ENCODE assay signal across 11 mouse cellular contexts in genomic region chr17:31793964-31794363, GRCm38 (mm10).
A peak's percentile ranks its signal among the peaks of the same experiment; 100 is the strongest.
DNase-seq lines count a peak whose midpoint lies in the region; ATAC-seq lines count a peak whose summit lies in the region.
"Had no signal": no experiment of that assay in that cellular context is flagged by ENCODE, and none has a peak within 500 bp of the region (broad histone marks: within the 10 kb centered on the region; RNA-seq: fewer than 3 reads in every experiment).

No protein-coding gene starts in this region.

- peak overlapping the region; percentile 52 for H3K27ac ChIP-seq in kidney, embryonic 15.5 days
- H3K27ac ChIP-seq in neural tube, embryonic 15.5 days (replicated peaks), result 0 out of 2 replicates have a peak overlapping the region, but pooled peaks have one; percentile 1

- no peaks in the 10 kb centered on the region for H3K27me3 ChIP-seq in kidney, embryonic 15.5 days
- no peaks in the 10 kb centered on the region for H3K27me3 ChIP-seq in neural tube, embryonic 15.5 days (replicated peaks)
- H3K27me3 ChIP-seq: forebrain, embryonic 15.5 days had no signal

- ATAC-seq in kidney, embryonic 15.5 days (replicated peaks; ENCODE audit: low FRiP score), result no peak
- ATAC-seq in neural tube, embryonic 15.5 days (ENCODE audit: low FRiP score), result no peak
- ATAC-seq: forebrain, embryonic 15.5 days had no signal

- H3K4me1 ChIP-seq in kidney, embryonic 15.5 days, result peaks cover 41% of the 10 kb centered on the region
- H3K4me1 ChIP-seq in neural tube, embryonic 15.5 days, result peaks cover 29% of the 10 kb centered on the region

- no peak overlapping the region for H3K4me3 ChIP-seq in kidney, embryonic 15.5 days (replicated peaks)
- H3K4me3 ChIP-seq in neural tube, embryonic 15.5 days (replicated peaks), result no peak overlapping the region
- H3K4me3 ChIP-seq: forebrain, embryonic 15.5 days had no signal

- DNase-seq in kidney, adult 9 months, result no peak
- DNase-seq in ZHBTc4 (ENCODE audit: low read depth, low spot score), result peak; percentile 23
- DNase-seq in kidney, postnatal 14 days, result peak; percentile 29
- DNase-seq in urinary bladder, postnatal 25 days (ENCODE audit: low spot score), result no peak
- DNase-seq in adrenal gland, postnatal 36 days, result no peak
- DNase-seq: cerebellum, adult 9-10 months; right cerebral cortex, adult 18-20 months had no signal

- no peaks in the 10 kb centered on the region for H3K36me3 ChIP-seq in kidney, embryonic 15.5 days
- no peaks in the 10 kb centered on the region for H3K36me3 ChIP-seq in neural tube, embryonic 15.5 days
- H3K36me3 ChIP-seq: forebrain, embryonic 15.5 days had no signal

- WGBS in kidney, embryonic 15.5 days, result 71% methylated on average over 4 of the region's 4 CpGs
- 81% methylated on average over 4 of the region's 4 CpGs for WGBS in neural tube, embryonic 15.5 days

- H3K4me2 ChIP-seq in kidney, embryonic 15.5 days, result no peak overlapping the region
- H3K4me2 ChIP-seq in neural tube, embryonic 15.5 days, result no peak overlapping the region
- H3K4me2 ChIP-seq: forebrain, embryonic 15.5 days; midbrain, embryonic 11.5 days had no signal

- H3K9me3 ChIP-seq in kidney, embryonic 15.5 days (replicated peaks), result no peaks in the 10 kb centered on the region
- H3K9me3 ChIP-seq in neural tube, embryonic 15.5 days (replicated peaks), result no peaks in the 10 kb centered on the region
- H3K9me3 ChIP-seq: forebrain, embryonic 15.5 days had no signal

- H3K9ac ChIP-seq in kidney, embryonic 15.5 days, result no peak overlapping the region
- no peak overlapping the region for H3K9ac ChIP-seq in neural tube, embryonic 15.5 days (replicated peaks)
- H3K9ac ChIP-seq: forebrain, embryonic 15.5 days had no signal

Comparison
In these comparisons a context has a peak if more than half of its experiments do, and no peak if none do; other contexts are left out.
1. DNase-seq: peak in ZHBTc4 (single experiment) and kidney, postnatal 14 days (single experiment); none in kidney, adult 9 months (single experiment), urinary bladder, postnatal 25 days (single experiment) and adrenal gland, postnatal 36 days (0 of 2).